Mouse (Mus musculus) thymus, adult 2 months (tissue): Measurements from ENCODE around the gene Sall1. TPM values are rescaled to one million over a fixed set of nuclear protein-coding genes. Genes with fewer than 3 reads are reported as not detected.

Experiments used
- DNase-seq: peaks from one replicate; pipeline ENCODE4 v3.0.0; 2021
- H3K27ac ChIP-seq: fragments of 200-500 bp; 2 replicates; pipeline ENCODE4 v1.5.1; 2012; ENCODE audit warnings: low read length, control low read depth; ENCODE audit not compliant: control insufficient read depth, insufficient read depth
- H3K27me3 ChIP-seq: fragments of 200-500 bp; 2 replicates; pipeline ENCODE4 v1.6.1; 2012; ENCODE audit warnings: mild to moderate bottlenecking, low read length, moderate library complexity, mixed read lengths; ENCODE audit not compliant: control insufficient read depth, insufficient read depth
- H3K36me3 ChIP-seq: fragments of 200-500 bp; 2 replicates; pipeline ENCODE4 v1.6.1; 2012; ENCODE audit warnings: mild to moderate bottlenecking, low read length, moderate library complexity; ENCODE audit not compliant: control insufficient read depth, insufficient read depth
- H3K4me1 ChIP-seq: fragments of 200-500 bp; replicated peaks from 2 replicates; pipeline ENCODE4 v1.6.1; 2012; ENCODE audit warnings: low read length; ENCODE audit not compliant: control insufficient read depth, insufficient read depth
- H3K4me3 ChIP-seq: fragments of 200-500 bp; 2 replicates; pipeline ENCODE4 v1.5.1; 2012; ENCODE audit warnings: mild to moderate bottlenecking, low read length, control low read depth, moderate library complexity; ENCODE audit not compliant: control insufficient read depth, insufficient read depth
- CTCF ChIP-seq: fragments of 200-500 bp; IDR thresholded peaks from 2 replicates; pipeline ENCODE4 v1.5.1; 2012; ENCODE audit warnings: mild to moderate bottlenecking, control low read depth, low read length, moderate library complexity, borderline replicate concordance; ENCODE audit not compliant: control insufficient read depth, poor library complexity, insufficient read depth; ENCODE audit errors: extremely low read depth
- POLR2A ChIP-seq: fragments of 200-500 bp; IDR thresholded peaks from 2 replicates; pipeline ENCODE4 v1.6.1; 2012; ENCODE audit warnings: mild to moderate bottlenecking, low read length, control low read depth, moderate library complexity; ENCODE audit not compliant: control insufficient read depth, poor library complexity, insufficient read depth; ENCODE audit errors: extremely low read depth
- WGBS: fragments of 180-500 bp; shearing (Covaris S2); methylation state at CpG from one replicate; pipeline ENCODE4 v1.1.7; 2018; 5-methylcytosine and 5-hydroxymethylcytosine counted together
- polyA plus RNA-seq: library from polyadenylated mRNA; depleted of rRNA; stranded (reverse); fragments of >200 nt; gene quantifications from 2 replicates; pipeline ENCODE4 v1.2.3, GENCODE M21; 2012

Gene Sall1
- polyA plus RNA-seq, 1 experiment: 0.03 TPM

GRCm38 (mm10) chr8:89025281-89026138 lies 18.5 kb downstream of the Sall1 start:
- no peak overlapping the region for H3K27ac ChIP-seq

GRCm38 (mm10) chr8:89024796-89025195 lies 19.2 kb downstream of the Sall1 start:
- WGBS: 52% methylated on average over 6 of the region's 6 CpGs
- no peaks in the 10 kb centered on the region; the same call in 1 of the 2 replicates for H3K27me3 ChIP-seq
- no peak for DNase-seq
- TF ChIP-seq CTCF: no peak
- TF ChIP-seq POLR2A: no peak
- H3K36me3 ChIP-seq: no peaks in the 10 kb centered on the region
- no peaks in the 10 kb centered on the region for H3K4me1 ChIP-seq
- H3K27ac ChIP-seq: no peak overlapping the region
- H3K4me3 ChIP-seq: no peak overlapping the region

More at GRCm38 (mm10) chr8:89025281-89026138, 18.5 kb downstream of the Sall1 start:
- H3K4me3 ChIP-seq: no peak overlapping the region
- TF ChIP-seq CTCF (no peak), POLR2A (no peak)
- DNase-seq: no peak
- H3K4me1 ChIP-seq: no peaks in the 10 kb centered on the region
- no peaks in the 10 kb centered on the region; the same call in 1 of the 2 replicates for H3K27me3 ChIP-seq
- no peaks in the 10 kb centered on the region for H3K36me3 ChIP-seq
- WGBS: 16% methylated on average over 55 of the region's 55 CpGs

DNA sequence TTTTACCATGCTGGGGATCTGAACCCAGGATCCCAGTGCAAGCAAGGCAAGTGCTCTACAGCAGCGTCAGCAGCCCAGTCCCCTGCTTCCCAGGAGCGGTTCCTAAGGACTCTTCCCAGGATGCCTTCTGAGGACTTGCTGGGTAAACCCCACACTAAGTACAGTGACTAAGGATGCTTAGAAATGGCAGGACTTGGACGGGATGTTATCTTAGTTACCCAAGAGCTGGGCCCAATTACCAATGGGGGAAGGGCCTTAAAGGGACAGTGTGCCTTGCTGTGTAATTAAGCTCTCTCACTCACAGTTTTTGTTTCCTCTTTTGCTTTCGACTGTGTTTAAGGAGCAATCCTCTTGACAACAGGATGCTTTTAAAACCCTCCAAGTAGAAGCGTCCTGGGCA lies 22.8 kb downstream of the Sall1 start:
- WGBS: 29% methylated on average over 5 of the region's 5 CpGs
- Histone ChIP-seq H3K4me1 (no peaks in the 10 kb centered on the region), H3K27ac (no peak overlapping the region), H3K36me3 (no peaks in the 10 kb centered on the region), H3K4me3 (no peak overlapping the region), H3K27me3 (no peaks in the 10 kb centered on the region; the same call in 1 of the 2 replicates)
- TF ChIP-seq POLR2A: no peak
- no peak for DNase-seq

DNA sequence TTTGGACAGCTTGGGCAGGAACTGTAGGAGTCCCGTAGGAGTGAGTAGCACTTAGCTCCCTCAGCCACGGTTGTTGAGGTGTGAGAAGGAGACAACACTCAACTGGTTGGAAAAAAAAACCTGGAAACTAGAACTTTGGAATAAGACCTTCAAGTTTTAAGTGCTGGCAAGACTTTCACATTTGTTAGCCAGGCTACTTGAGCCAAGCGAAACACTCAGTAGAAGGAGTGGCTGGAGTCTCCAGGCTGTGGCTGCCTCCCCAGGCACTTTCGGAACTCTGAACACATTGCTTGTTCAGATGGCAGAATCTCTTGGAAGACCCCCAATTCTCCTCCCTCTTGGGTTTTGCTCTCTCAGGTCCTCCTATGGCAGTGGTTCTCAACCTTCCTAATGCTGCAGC lies 26.1 kb downstream of the Sall1 start:
- no peaks in the 10 kb centered on the region for H3K4me1 ChIP-seq
- no peaks in the 10 kb centered on the region for H3K36me3 ChIP-seq
- no peak for DNase-seq
- no peak overlapping the region for H3K4me3 ChIP-seq
- TF ChIP-seq CTCF: no peak
- no peak overlapping the region for H3K27ac ChIP-seq
- H3K27me3 ChIP-seq: no peaks in the 10 kb centered on the region
- WGBS: 79% methylated on average over 4 of the region's 4 CpGs

DNA sequence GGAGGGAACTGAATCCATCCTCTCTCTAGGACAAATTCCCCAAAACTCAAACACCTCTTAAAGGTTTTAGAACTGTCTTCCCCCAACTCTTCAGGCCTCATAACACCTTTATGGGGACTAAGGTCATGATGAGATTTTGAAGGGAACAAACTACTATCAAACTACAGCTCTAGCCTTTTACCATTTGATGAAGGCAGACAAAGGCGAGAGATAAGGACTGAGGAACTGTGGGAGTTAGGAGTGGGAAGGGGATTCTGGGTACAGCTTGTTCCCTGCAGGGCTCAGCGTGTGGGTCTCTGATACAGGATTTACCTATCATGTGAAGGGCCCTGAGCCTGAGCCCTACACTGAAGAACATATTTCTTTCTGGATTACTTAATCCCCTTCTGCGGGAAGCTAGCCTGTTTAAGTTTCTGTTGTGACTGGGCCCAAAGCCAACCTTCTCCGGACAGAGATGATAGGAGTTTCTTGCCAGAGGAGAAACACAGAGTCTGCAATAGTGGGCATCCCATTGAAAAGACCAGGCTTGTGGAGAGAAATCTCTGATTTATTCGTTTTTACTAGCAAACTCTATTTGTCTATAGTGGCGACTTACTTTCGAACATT lies 27.4 kb downstream of the Sall1 start:
- Histone ChIP-seq H3K27me3 (no peaks in the 10 kb centered on the region), H3K36me3 (no peaks in the 10 kb centered on the region), H3K4me3 (no peak overlapping the region), H3K27ac (no peak overlapping the region), H3K4me1 (no peaks in the 10 kb centered on the region)
- DNase-seq: no peak
- TF ChIP-seq POLR2A: no peak
- TF ChIP-seq CTCF: no peak
- 89% methylated on average over 7 of the region's 7 CpGs for WGBS

DNA sequence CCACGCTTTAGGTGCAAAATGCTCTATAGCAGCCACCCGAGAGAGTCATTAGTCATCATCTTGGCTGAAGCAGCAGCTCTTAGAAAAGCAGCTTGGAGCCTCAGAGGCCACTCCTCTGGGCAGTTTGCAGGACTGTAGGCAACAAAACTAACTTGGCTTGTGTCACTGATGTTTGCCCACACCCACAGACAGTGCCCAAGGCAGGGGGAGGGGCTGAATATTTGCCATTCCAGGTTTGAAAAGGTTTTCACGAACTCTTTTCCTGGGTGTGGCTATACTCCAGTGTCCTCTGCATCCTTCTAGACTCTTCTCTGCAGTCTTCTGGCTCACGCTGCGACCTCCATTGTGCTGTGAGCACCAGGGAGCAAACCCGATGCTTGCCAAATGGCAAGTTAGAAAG lies 28.4 kb downstream of the Sall1 start:
- 80% methylated on average over 6 of the region's 6 CpGs for WGBS
- H3K36me3 ChIP-seq: no peaks in the 10 kb centered on the region
- no peaks in the 10 kb centered on the region for H3K27me3 ChIP-seq
- H3K27ac ChIP-seq: no peak overlapping the region
- DNase-seq: no peak
- H3K4me3 ChIP-seq: no peak overlapping the region
- TF ChIP-seq CTCF (no peak), POLR2A (no peak)
- no peaks in the 10 kb centered on the region for H3K4me1 ChIP-seq
